Mouse (Mus musculus) kidney, embryonic 16.5 days (tissue): ENCODE measurements around the gene Ccdc63. TPM values are rescaled to one million over a fixed set of nuclear protein-coding genes. Genes with fewer than 3 reads are reported as not detected.

ENCODE experiments used
- ATAC-seq: fragments of 200-750 bp; cut with Nextera tagmentation; 2 replicates; pipeline ENCODE4 v1.8.0; 2017; ENCODE audit warnings: moderate TSS enrichment; ENCODE audit not compliant: low FRiP score, low TSS enrichment
- H3K27ac ChIP-seq: fragments of 300-500 bp; sonication (generic); 2 replicates; pipeline ENCODE4 v1.5.1; 2014; ENCODE audit warnings: low read length
- H3K27me3 ChIP-seq: fragments of 300-500 bp; sonication (generic); 2 replicates; pipeline ENCODE4 v1.6.1; 2014; ENCODE audit warnings: low read length, control low read depth, mixed read lengths; ENCODE audit not compliant: insufficient read depth
- H3K36me3 ChIP-seq: fragments of 300-500 bp; sonication (generic); 2 replicates; pipeline ENCODE4 v1.6.1; 2014; ENCODE audit warnings: low read length, control low read depth, mixed read lengths; ENCODE audit not compliant: insufficient read depth
- H3K4me1 ChIP-seq: fragments of 300-500 bp; sonication (generic); 2 replicates; pipeline ENCODE4 v1.6.1; 2014; ENCODE audit warnings: low read length, control low read depth, mixed read lengths; ENCODE audit not compliant: insufficient read depth
- H3K4me2 ChIP-seq: fragments of 300-500 bp; sonication (generic); replicated peaks from 2 replicates; pipeline ENCODE4 v1.6.1; 2014; ENCODE audit warnings: low read depth, low read length
- H3K4me3 ChIP-seq: fragments of 300-500 bp; sonication (generic); 2 replicates; pipeline ENCODE4 v1.5.1; 2014; ENCODE audit warnings: mild to moderate bottlenecking, low read length
- H3K9ac ChIP-seq: fragments of 300-500 bp; sonication (generic); replicated peaks from 2 replicates; pipeline ENCODE4 v1.6.1; 2014; ENCODE audit warnings: low read length
- H3K9me3 ChIP-seq: fragments of 300-500 bp; sonication (generic); 2 replicates; pipeline ENCODE4 v1.6.1; 2016; ENCODE audit warnings: low read length, control low read depth
- WGBS: fragments of 180-500 bp; shearing (Covaris S2); extraction: QIAGEN DNeasy Blood & Tissue Kit; methylation state at CpG from one replicate; pipeline ENCODE4 v1.1.7; 2014; 5-methylcytosine and 5-hydroxymethylcytosine counted together
- polyA plus RNA-seq: library from polyadenylated mRNA; unstranded; fragments of >200 nt; fragmentation: Nextera tagmentation; extraction: Ambion mirVana; gene quantifications from 2 replicates; pipeline ENCODE4 v1.2.1, GENCODE M21; 2015

Gene Ccdc63
- polyA plus RNA-seq, 1 experiment from 2014 or later, result not detected

DNA sequence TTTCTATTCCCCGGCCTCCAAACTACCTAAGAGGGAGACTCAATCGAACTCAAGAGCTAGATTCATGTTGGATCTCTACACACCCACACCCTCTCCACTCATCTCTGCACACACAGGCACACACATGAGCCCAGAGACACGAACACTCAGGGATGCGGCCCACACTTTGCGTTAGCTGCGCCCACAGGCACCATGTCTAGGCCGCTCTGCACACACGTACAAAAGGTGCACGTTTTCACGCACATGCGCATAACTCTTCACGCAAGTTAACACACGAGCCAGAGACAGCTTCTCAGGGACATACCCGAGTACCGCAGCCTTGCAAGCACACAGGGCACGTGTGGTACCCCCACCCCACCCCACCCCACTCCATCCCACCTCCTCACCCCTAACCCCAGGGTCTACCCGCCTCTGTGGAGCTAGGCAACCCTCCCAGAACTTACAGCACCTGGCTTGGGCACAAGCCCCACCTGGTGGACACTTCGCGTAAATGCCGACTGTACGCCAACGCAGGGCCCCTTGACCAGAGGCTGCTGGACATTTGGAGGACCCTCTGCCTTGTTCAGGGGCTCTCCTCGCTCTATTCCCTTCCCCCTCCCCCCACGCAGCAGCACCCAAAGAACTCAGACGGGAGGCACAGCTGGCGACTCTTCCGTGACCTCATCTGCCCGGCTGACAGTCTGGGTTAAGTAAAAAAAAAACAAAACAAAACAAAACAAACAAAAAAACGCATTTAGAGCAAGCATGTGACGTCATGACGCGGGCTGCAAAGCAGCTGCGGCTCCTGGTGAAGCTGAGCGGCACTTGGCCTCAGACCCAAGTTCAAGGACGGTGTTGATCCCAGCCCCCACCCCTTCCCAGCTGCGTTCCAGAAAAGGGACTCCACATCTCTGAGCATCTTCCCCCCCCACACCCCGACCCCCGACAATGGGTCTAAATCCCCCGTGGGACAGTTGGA, 81.3 kb downstream of the Ccdc63 start:
- Histone ChIP-seq H3K36me3 (no peaks in the 10 kb centered on the region), H3K27me3 (peaks cover under 1% of the 10 kb centered on the region; the same call in 1 of the 2 replicates)
- ATAC-seq, result peak; percentile 39; the same call in 1 of the 2 replicates

More for the DNA sequence above, 81.3 kb downstream of the Ccdc63 start:
- Histone ChIP-seq H3K9ac (peak overlapping the region; percentile 56), H3K9me3 (peaks cover 3% of the 10 kb centered on the region; the same call in 1 of the 2 replicates), H3K4me1 (peaks cover 27% of the 10 kb centered on the region), H3K27ac (no peak overlapping the region), H3K4me2 (peak overlapping the region; percentile 61), H3K4me3 (peak overlapping the region; percentile 38)
- WGBS, result 21% methylated on average over 39 of the region's 39 CpGs

Other genes with a start within 250 kb of the Ccdc63 start
- 9.0 and 9.9 TPM in 2 replicates for gene Cux2, start 90.7 kb downstream of the Ccdc63 start, polyA plus RNA-seq
- 1.7 and 2.3 TPM in 2 replicates for gene Myl2, start 39.9 kb downstream of the Ccdc63 start, polyA plus RNA-seq
- gene Ppp1cc, start 17.5 kb upstream of the Ccdc63 start, polyA plus RNA-seq, result 269 and 277 TPM in 2 replicates
- 14.5 and 14.6 TPM in 2 replicates for gene Hvcn1, start 66.0 kb upstream of the Ccdc63 start, polyA plus RNA-seq
- 7.9 and 8.0 TPM in 2 replicates for gene Tctn1, start 123.6 kb upstream of the Ccdc63 start, polyA plus RNA-seq
- gene Pptc7, start 143.5 kb upstream of the Ccdc63 start, polyA plus RNA-seq, result 8.6 TPM in 2 replicates
- 11.1 and 13.8 TPM in 2 replicates for gene Rad9b, start 213.4 kb upstream of the Ccdc63 start, polyA plus RNA-seq
- 220 and 234 TPM in 2 replicates for gene Vps29, start 213.5 kb upstream of the Ccdc63 start, polyA plus RNA-seq
- gene Gpn3, start 231.1 kb upstream of the Ccdc63 start, polyA plus RNA-seq, result 72.8 and 78.0 TPM in 2 replicates
- gene Fam216a, start 231.5 kb upstream of the Ccdc63 start, polyA plus RNA-seq, result 60.1 and 66.0 TPM in 2 replicates